Mouse (Mus musculus) E14TG2a.4 (cell line): ENCODE data around the gene Spsb1.

Experiments
- CTCF ChIP-seq: conservative IDR thresholded peaks from 2 replicates; pipeline ENCODE4 v1.5.1; 2014; ENCODE audit warnings: low read length
- NANOG ChIP-seq: IDR thresholded peaks from 2 replicates; pipeline ENCODE4 v1.6.1; 2014; ENCODE audit warnings: borderline replicate concordance, low read length, mixed read lengths
- POU5F1 ChIP-seq: IDR thresholded peaks from 2 replicates; pipeline ENCODE4 v1.6.1; 2014; ENCODE audit warnings: low read length, borderline replicate concordance

- TF ChIP-seq CTCF (no peak), POU5F1 (no peak), NANOG (no peak)
Observed at GRCm38 (mm10) chr4:149882139-149882916, 72.5 kb downstream of the Spsb1 start.
